Mouse (Mus musculus) heart, embryonic 15.5 days (tissue): ENCODE measurements at regions not wholly inside any gene's neighbourhood (a gene's known extent, or its start where the extent isn't known, plus 50 kb on each side); places are given as distances from the start of the nearest gene placed in this dataset.
"Not testable (repeated sequence)": the region's sequence is repeated elsewhere in the genome, so short reads cannot be mapped to it uniquely, and the experiment has no call there.

ENCODE experiments used
- ATAC-seq: fragments of 200-750 bp; cut with Nextera tagmentation; replicated peaks from 2 replicates; pipeline ENCODE4 v1.8.0; 2017; ENCODE audit warnings: low read depth, moderate TSS enrichment; ENCODE audit not compliant: insufficient number of reproducible peaks, insufficient read depth, low FRiP score
- H3K27ac ChIP-seq: fragments of 300-500 bp; sonication (generic); 2 replicates; pipeline ENCODE4 v1.5.1; 2015; ENCODE audit warnings: mild to moderate bottlenecking, inconsistent platforms
- H3K27me3 ChIP-seq: fragments of 300-500 bp; sonication (generic); 2 replicates; pipeline ENCODE4 v1.6.1; 2015; ENCODE audit warnings: inconsistent platforms
- H3K36me3 ChIP-seq: fragments of 300-500 bp; sonication (generic); 2 replicates; pipeline ENCODE4 v1.6.1; 2015; ENCODE audit warnings: mild to moderate bottlenecking, inconsistent platforms
- H3K4me1 ChIP-seq: fragments of 300-500 bp; sonication (generic); replicated peaks from 2 replicates; pipeline ENCODE4 v1.6.1; 2015; ENCODE audit warnings: inconsistent platforms
- H3K4me2 ChIP-seq: fragments of 300-500 bp; sonication (generic); 2 replicates; pipeline ENCODE4 v1.6.1; 2015; ENCODE audit warnings: inconsistent platforms, mild to moderate bottlenecking, moderate library complexity
- H3K4me3 ChIP-seq: fragments of 300-500 bp; sonication (generic); 2 replicates; pipeline ENCODE4 v1.5.1; 2015; ENCODE audit warnings: mild to moderate bottlenecking, inconsistent platforms
- H3K9ac ChIP-seq: fragments of 300-500 bp; sonication (generic); 2 replicates; pipeline ENCODE4 v1.6.1; 2015; ENCODE audit warnings: mild to moderate bottlenecking, inconsistent platforms
- H3K9me3 ChIP-seq: fragments of 300-500 bp; sonication (generic); replicated peaks from 2 replicates; pipeline ENCODE4 v1.6.1; 2016; ENCODE audit warnings: inconsistent platforms
- WGBS: fragments of 180-500 bp; shearing (Covaris S2); methylation state at CpG from one replicate; pipeline ENCODE4 v1.1.7; 2015; ENCODE audit warnings: mixed read lengths; 5-methylcytosine and 5-hydroxymethylcytosine counted together

- ATAC-seq, H3K4me2 ChIP-seq, H3K4me3 ChIP-seq: not testable (repeated sequence)
Measured at GRCm38 (mm10) chr4:10439921-10440320, 434.4 kb upstream of the 2610301B20Rik start.

GRCm38 (mm10) chr4:10459603-10460002, 414.7 kb upstream of the 2610301B20Rik start:
- no peaks in the 10 kb centered on the region for H3K36me3 ChIP-seq
- no peak overlapping the region for H3K4me3 ChIP-seq
- no peaks in the 10 kb centered on the region for H3K27me3 ChIP-seq
- no peak for ATAC-seq
- no peak overlapping the region for H3K27ac ChIP-seq
- WGBS: 39% methylated on average over 1 of the region's 1 CpGs
- H3K4me2 ChIP-seq: no peak overlapping the region
- no peak overlapping the region for H3K9ac ChIP-seq
- H3K9me3 ChIP-seq: no peaks in the 10 kb centered on the region
- no peaks in the 10 kb centered on the region for H3K4me1 ChIP-seq

More at GRCm38 (mm10) chr4:10439921-10440320, 434.4 kb upstream of the 2610301B20Rik start:
- H3K36me3 ChIP-seq, H3K9me3 ChIP-seq, H3K4me1 ChIP-seq, H3K27ac ChIP-seq, H3K9ac ChIP-seq, H3K27me3 ChIP-seq: not testable (repeated sequence)

GRCm38 (mm10) chr4:10480936-10481335, 393.4 kb upstream of the 2610301B20Rik start:
- Histone ChIP-seq H3K9me3 (no peaks in the 10 kb centered on the region), H3K4me2 (no peak overlapping the region), H3K36me3 (no peaks in the 10 kb centered on the region), H3K4me3 (no peak overlapping the region), H3K4me1 (no peaks in the 10 kb centered on the region), H3K27ac (no peak overlapping the region), H3K9ac (no peak overlapping the region), H3K27me3 (no peaks in the 10 kb centered on the region)
- no peak for ATAC-seq
- 75% methylated on average over 1 of the region's 1 CpGs for WGBS

GRCm38 (mm10) chr4:10508163-10508821, 366.0 kb upstream of the 2610301B20Rik start:
- no peak overlapping the region for H3K4me3 ChIP-seq
- H3K36me3 ChIP-seq: no peaks in the 10 kb centered on the region
- 50% methylated on average over 6 of the region's 6 CpGs for WGBS
- H3K9me3 ChIP-seq: no peaks in the 10 kb centered on the region
- ATAC-seq: no peak
- H3K27ac ChIP-seq: no peak overlapping the region
- no peak overlapping the region for H3K9ac ChIP-seq
- no peak overlapping the region for H3K4me2 ChIP-seq
- no peaks in the 10 kb centered on the region for H3K4me1 ChIP-seq
- no peaks in the 10 kb centered on the region for H3K27me3 ChIP-seq

GRCm38 (mm10) chr4:10510013-10510412, 364.3 kb upstream of the 2610301B20Rik start:
- no peak overlapping the region for H3K9ac ChIP-seq
- ATAC-seq: no peak
- WGBS: 46% methylated on average over 3 of the region's 3 CpGs
- no peaks in the 10 kb centered on the region for H3K36me3 ChIP-seq
- no peaks in the 10 kb centered on the region for H3K9me3 ChIP-seq
- no peaks in the 10 kb centered on the region for H3K27me3 ChIP-seq
- no peaks in the 10 kb centered on the region for H3K4me1 ChIP-seq
- no peak overlapping the region for H3K4me3 ChIP-seq
- no peak overlapping the region for H3K4me2 ChIP-seq
- H3K27ac ChIP-seq: no peak overlapping the region

GRCm38 (mm10) chr4:10550711-10551305, 323.5 kb upstream of the 2610301B20Rik start:
- no peak overlapping the region for H3K4me3 ChIP-seq
- no peaks in the 10 kb centered on the region for H3K9me3 ChIP-seq
- 43% methylated on average over 2 of the region's 2 CpGs for WGBS
- H3K36me3 ChIP-seq: no peaks in the 10 kb centered on the region
- H3K27ac ChIP-seq: no peak overlapping the region
- no peaks in the 10 kb centered on the region for H3K27me3 ChIP-seq
- no peak for ATAC-seq
- no peak overlapping the region for H3K4me2 ChIP-seq
- H3K9ac ChIP-seq: no peak overlapping the region
- no peaks in the 10 kb centered on the region for H3K4me1 ChIP-seq

- Histone ChIP-seq H3K4me1 (no peaks in the 10 kb centered on the region), H3K4me3 (no peak overlapping the region), H3K9ac (no peak overlapping the region), H3K27me3 (no peaks in the 10 kb centered on the region), H3K36me3 (no peaks in the 10 kb centered on the region), H3K27ac (no peak overlapping the region), H3K4me2 (no peak overlapping the region), H3K9me3 (no peaks in the 10 kb centered on the region)
- no peak for ATAC-seq
- WGBS: 54% methylated on average over 5 of the region's 5 CpGs
Measured at GRCm38 (mm10) chr4:10553724-10554123, 320.6 kb upstream of the 2610301B20Rik start.

GRCm38 (mm10) chr4:10560078-10560477, 314.2 kb upstream of the 2610301B20Rik start:
- H3K4me1 ChIP-seq: no peaks in the 10 kb centered on the region
- H3K9me3 ChIP-seq: no peaks in the 10 kb centered on the region
- H3K4me3 ChIP-seq: no peak overlapping the region
- no peaks in the 10 kb centered on the region for H3K36me3 ChIP-seq
- no peaks in the 10 kb centered on the region for H3K27me3 ChIP-seq
- WGBS: 83% methylated on average over 3 of the region's 3 CpGs
- no peak for ATAC-seq
- no peak overlapping the region for H3K9ac ChIP-seq
- no peak overlapping the region for H3K4me2 ChIP-seq
- H3K27ac ChIP-seq: no peak overlapping the region

- Histone ChIP-seq H3K4me2 (no peak overlapping the region), H3K36me3 (no peaks in the 10 kb centered on the region), H3K27me3 (no peaks in the 10 kb centered on the region), H3K27ac (no peak overlapping the region), H3K9ac (no peak overlapping the region), H3K4me1 (no peaks in the 10 kb centered on the region), H3K4me3 (no peak overlapping the region), H3K9me3 (no peaks in the 10 kb centered on the region)
- WGBS: 75% methylated on average over 10 of the region's 10 CpGs
- ATAC-seq: no peak
Measured at GRCm38 (mm10) chr4:10604513-10604912, 269.8 kb upstream of the 2610301B20Rik start.

GRCm38 (mm10) chr4:10607855-10608576, 266.3 kb upstream of the 2610301B20Rik start:
- WGBS: 69% methylated on average over 7 of the region's 7 CpGs
- no peaks in the 10 kb centered on the region for H3K9me3 ChIP-seq

GRCm38 (mm10) chr4:10610784-10611183, 263.5 kb upstream of the 2610301B20Rik start:
- no peaks in the 10 kb centered on the region for H3K27me3 ChIP-seq
- no peaks in the 10 kb centered on the region for H3K4me1 ChIP-seq
- H3K27ac ChIP-seq: no peak overlapping the region
- H3K4me2 ChIP-seq: no peak overlapping the region
- WGBS: 53% methylated on average over 1 of the region's 1 CpGs
- no peak overlapping the region for H3K4me3 ChIP-seq
- ATAC-seq: no peak
- H3K9me3 ChIP-seq: no peaks in the 10 kb centered on the region
- no peaks in the 10 kb centered on the region for H3K36me3 ChIP-seq
- no peak overlapping the region for H3K9ac ChIP-seq

More at GRCm38 (mm10) chr4:10607855-10608576, 266.3 kb upstream of the 2610301B20Rik start:
- no peaks in the 10 kb centered on the region for H3K36me3 ChIP-seq
- H3K27ac ChIP-seq: no peak overlapping the region
- no peak overlapping the region for H3K4me3 ChIP-seq
- no peak overlapping the region for H3K4me2 ChIP-seq
- H3K4me1 ChIP-seq: no peaks in the 10 kb centered on the region
- H3K9ac ChIP-seq: no peak overlapping the region
- H3K27me3 ChIP-seq: no peaks in the 10 kb centered on the region
- no peak for ATAC-seq
